Mouse (Mus musculus): ENCODE measurements around the gene Efemp2. TPM values are rescaled to one million over a fixed set of nuclear protein-coding genes. Genes with fewer than 3 reads are reported as not detected.

The Efemp2 gene
- total RNA-seq, 2 experiments from 2014 or later, result 4.0 to 5.6 TPM

Other genes starting within 250 kb of the Efemp2 start
- 1 to 10 TPM; 6.5 to 8.2 TPM for gene Pacs1, start 200.8 kb upstream of the Efemp2 start, total RNA-seq (2021)
- 10 to 100 TPM; 66.7 to 68.2 TPM for gene Sf3b2, start 178.5 kb upstream of the Efemp2 start, total RNA-seq (2021)
- not detected for gene Gal3st3, start 175.6 kb upstream of the Efemp2 start, total RNA-seq (2021)
- not detected for gene Catsper1, start 138.2 kb upstream of the Efemp2 start, total RNA-seq (2021)
- 10 to 100 TPM; 47.6 to 50.7 TPM for gene Cst6, start 124.4 kb upstream of the Efemp2 start, total RNA-seq (2021)
- gene Eif1ad, start 107.2 kb upstream of the Efemp2 start, total RNA-seq (2021), result 10 to 100 TPM; 16.3 to 16.5 TPM
- 100 to 1,000 TPM; 127 to 128 TPM for gene Banf1, start 106.8 kb upstream of the Efemp2 start, total RNA-seq (2021)
- 10 to 100 TPM; 36.5 to 38.8 TPM for gene Sart1, start 85.3 kb upstream of the Efemp2 start, total RNA-seq (2021)
- gene Tsga10ip, start 71.4 kb upstream of the Efemp2 start, total RNA-seq (2021), result 1 to 10 TPM; 1.2 to 1.3 TPM
- gene Drap1, start 49.0 kb upstream of the Efemp2 start, total RNA-seq (2021), result 100 to 1,000 TPM; 587 to 651 TPM
- 10 to 100 TPM; 32.9 to 36.2 TPM for gene AI837181, start 48.8 kb upstream of the Efemp2 start, total RNA-seq (2021)
- gene Fosl1, start 26.4 kb upstream of the Efemp2 start, total RNA-seq (2021), result under 1 TPM; 0.17 to 0.34 TPM
- gene Ccdc85b, start 16.1 kb upstream of the Efemp2 start, total RNA-seq (2021), result 1 to 10 TPM; 4.0 to 5.1 TPM
- 10 to 100 TPM; 33.7 to 38.5 TPM for gene Fibp, start 13.3 kb upstream of the Efemp2 start, total RNA-seq (2021)
- not detected for gene Ctsw, start 5.4 kb upstream of the Efemp2 start, total RNA-seq (2021)
- 10 to 100 TPM; 18.3 to 22.1 TPM for gene Mus81, start 14.4 kb downstream of the Efemp2 start, total RNA-seq (2021)
- gene Cfl1, start 16.5 kb downstream of the Efemp2 start, total RNA-seq (2021), result 10 to 100 TPM; 48.4 to 74.2 TPM
- under 1 TPM; 0.21 to 0.30 TPM for gene 1700020D05Rik, start 29.8 kb downstream of the Efemp2 start, total RNA-seq (2021)
- 1 to 10 TPM; 5.5 to 5.8 TPM for gene Snx32, start 36.6 kb downstream of the Efemp2 start, total RNA-seq (2021)
- gene Ovol1, start 86.7 kb downstream of the Efemp2 start, total RNA-seq (2021), result not detected
- gene Ap5b1, start 94.1 kb downstream of the Efemp2 start, total RNA-seq (2021), result 1 to 10 TPM; 1.7 to 2.5 TPM
- gene Rnaseh2c, start 127.9 kb downstream of the Efemp2 start, total RNA-seq (2021), result 10 to 100 TPM; 40.7 to 50.1 TPM
- 10 to 100 TPM; 24.0 to 26.0 TPM for gene Kat5, start 136.3 kb downstream of the Efemp2 start, total RNA-seq (2021)
- gene Rela, start 163.5 kb downstream of the Efemp2 start, total RNA-seq (2021), result 10 to 100 TPM; 14.6 to 19.3 TPM
- 1 to 10 TPM; 5.6 to 8.2 TPM for gene Sipa1, start 189.8 kb downstream of the Efemp2 start, total RNA-seq (2021)
- gene Map3k11, start 214.8 kb downstream of the Efemp2 start, total RNA-seq (2021), result 1 to 10 TPM; 8.6 to 9.4 TPM
- gene Pcnx3, start 215.0 kb downstream of the Efemp2 start, total RNA-seq (2021), result 10 to 100 TPM; 12.5 to 13.8 TPM
- not detected for gene Kcnk7, start 230.4 kb downstream of the Efemp2 start, total RNA-seq (2021)

Measured in gastrocnemius, adult 18-20 months (tissue).